Mouse (Mus musculus): Measurements from ENCODE around the gene Fdps.

The Fdps gene
- long read RNA-seq, experiment 1, transcript Fdps-201 (10 exons, 1,237 nt) = major isoform, 97 of 143 reads
- long read RNA-seq, experiment 1, transcript Fdps-203 (11 exons, 1,382 nt) = minor isoform, 21 of 143 reads
- long read RNA-seq, experiment 1, partial matches to known transcripts = 21 of 143 reads
- long read RNA-seq, experiment 1, other reads (novel, unspliced or antisense) = 4 of 143 reads
- long read RNA-seq, experiment 2, transcript Fdps-203 (11 exons, 1,382 nt) = minor isoform, 12 of 229 reads
- long read RNA-seq, experiment 2, transcript Fdps-201 (10 exons, 1,237 nt) = major isoform, 171 of 229 reads
- long read RNA-seq, experiment 2, transcript Fdps-205 (1 exons, 2,953 nt) = minor isoform, 5 of 229 reads
- long read RNA-seq, experiment 2, partial matches to known transcripts = 35 of 229 reads
- long read RNA-seq, experiment 2, other reads (novel, unspliced or antisense) = 6 of 229 reads

DNA sequence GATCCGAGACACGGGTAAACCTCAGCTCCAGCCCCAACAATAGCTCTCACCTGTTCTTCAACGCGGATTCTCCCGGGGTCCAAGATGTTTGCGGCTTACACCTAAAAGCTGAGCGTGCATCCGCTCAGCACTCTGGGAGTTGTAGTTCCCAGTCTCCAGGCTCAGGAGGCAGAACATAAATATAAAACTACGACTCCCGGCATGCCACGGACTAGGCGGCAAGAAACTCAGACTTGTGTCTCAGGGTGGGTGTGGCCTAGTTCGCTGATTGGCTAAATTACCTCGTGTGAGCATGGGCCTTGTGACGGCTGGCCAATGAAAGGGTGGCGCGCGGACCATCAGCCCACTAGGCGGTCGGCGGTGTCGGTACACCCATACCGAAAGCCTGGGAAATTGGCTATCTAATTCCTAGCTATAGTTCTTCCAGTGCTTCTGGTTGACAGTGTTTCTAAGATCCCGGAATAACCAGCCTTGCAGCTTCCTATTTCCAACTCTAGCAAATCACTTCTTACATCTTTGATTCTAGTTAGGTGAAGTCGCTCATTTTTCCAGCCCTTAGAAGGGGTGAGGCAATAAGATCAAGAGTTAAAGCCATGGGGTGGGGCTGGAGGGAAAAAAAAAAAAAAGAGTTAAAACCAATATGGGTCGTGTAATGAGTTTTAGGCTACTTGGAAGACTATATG lies at the start of gene Fdps:
Gene Fdps, minus strand, starts transcription at position 148 of the 683 bp plus-strand sequence.
- intact Hi-C loops (cut with DNase I) = no loop called here

DNA sequence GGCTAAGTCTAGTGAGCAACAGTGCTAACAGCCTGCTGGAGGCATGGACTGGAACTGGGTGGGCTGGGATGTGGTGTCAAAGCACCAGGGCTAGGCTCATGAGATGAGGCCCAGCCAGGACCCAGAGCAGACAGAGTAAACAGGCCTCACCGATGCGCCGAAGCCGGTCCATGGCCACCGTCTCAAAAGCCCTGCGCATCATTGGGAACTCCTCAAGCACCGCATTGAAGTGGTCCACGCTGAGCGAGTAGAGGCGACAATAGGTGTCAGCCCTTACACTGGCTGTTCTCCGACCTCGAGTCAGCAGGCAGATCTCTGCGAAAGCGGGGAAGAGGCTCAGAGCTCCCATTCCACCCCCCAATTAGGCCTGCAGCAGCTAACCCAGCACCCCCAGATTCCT lies 46.8 kb upstream of the Fdps start:
- intact Hi-C loops (cut with DNase I) = no loop called here

DNA sequence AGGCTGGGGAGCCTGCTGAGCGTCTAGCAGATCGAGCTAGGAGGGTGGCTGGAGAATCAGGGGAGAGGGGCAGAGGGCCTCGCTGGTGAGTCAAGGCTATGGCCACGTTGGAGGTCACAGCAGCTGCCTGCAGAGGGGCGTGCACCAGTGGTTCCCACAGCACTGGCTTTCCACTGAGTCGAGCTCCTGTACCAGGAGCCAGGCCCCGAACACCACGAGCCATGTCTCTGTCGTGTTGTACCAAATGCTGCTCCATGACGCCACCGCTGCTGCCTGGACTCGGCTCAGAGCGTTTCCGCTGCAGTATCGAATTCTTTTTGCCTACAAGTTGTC lies 46.2 kb upstream of the Fdps start:
- intact Hi-C loops (cut with DNase I) = no loop called here

GRCm38 (mm10) chr3:89147101-89147978 lies 45.6 kb upstream of the Fdps start:
- intact Hi-C loops (cut with DNase I) = no loop called here

GRCm38 (mm10) chr3:89145566-89145965 lies 43.8 kb upstream of the Fdps start:
- intact Hi-C loops (cut with DNase I) = no loop called here

DNA sequence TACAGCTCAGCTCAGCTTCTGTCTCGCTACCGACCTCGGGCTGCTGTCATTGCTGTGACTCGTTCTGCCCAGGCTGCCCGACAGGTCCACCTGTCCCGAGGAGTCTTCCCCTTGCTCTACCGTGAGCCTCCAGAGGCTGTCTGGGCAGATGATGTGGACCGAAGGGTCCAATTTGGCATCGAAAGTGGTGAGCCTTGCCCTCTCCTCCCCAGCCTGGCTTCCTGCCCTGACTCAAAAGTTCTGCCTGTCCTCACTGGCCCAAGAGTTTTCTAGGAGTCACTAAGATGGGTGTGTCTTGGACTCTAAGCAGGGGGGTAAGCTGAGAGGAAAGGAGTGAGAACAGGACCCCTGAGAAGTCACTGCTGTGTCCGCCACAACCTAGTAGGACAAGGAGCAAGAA lies 43.1 kb upstream of the Fdps start:
- intact Hi-C loops (cut with DNase I) = no loop called here

GRCm38 (mm10) chr3:89136365-89136764 lies 34.6 kb upstream of the Fdps start:
- intact Hi-C loops (cut with DNase I) = no loop called here

- intact Hi-C loops (cut with DNase I) = no loop called here
Measured at GRCm38 (mm10) chr3:89135958-89136357, 34.2 kb upstream of the Fdps start, which contains the start of gene Pklr. TSS of gene Pklr (plus strand) at chr3:89136142.

- intact Hi-C loops (cut with DNase I) = no loop called here
Measured at GRCm38 (mm10) chr3:89133752-89134151, 32.0 kb upstream of the Fdps start.

GRCm38 (mm10) chr3:89133063-89133450 lies 31.3 kb upstream of the Fdps start:
- intact Hi-C loops (cut with DNase I) = no loop called here

- intact Hi-C loops (cut with DNase I) = no loop called here
Measured at GRCm38 (mm10) chr3:89132285-89133062, 30.7 kb upstream of the Fdps start.

DNA sequence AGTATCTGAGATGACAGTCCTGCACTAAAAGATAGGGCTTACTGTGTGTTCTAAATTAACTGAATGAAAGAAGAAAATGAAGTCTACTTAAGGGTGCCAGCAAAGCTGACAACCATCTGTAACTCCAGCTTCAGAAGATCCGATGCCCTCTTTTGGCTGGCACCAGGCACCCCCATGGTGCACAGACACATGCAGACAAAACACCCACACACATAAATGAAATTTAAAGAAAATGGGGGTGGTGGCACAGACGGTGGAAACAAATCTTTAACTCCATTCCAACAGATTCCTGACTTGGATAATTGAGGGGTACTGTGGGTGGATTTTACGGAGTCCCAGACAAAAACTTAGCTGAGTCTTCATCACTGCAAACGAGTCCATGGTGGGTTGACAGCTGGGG lies 30.1 kb upstream of the Fdps start:
- intact Hi-C loops (cut with DNase I) = no loop called here

DNA sequence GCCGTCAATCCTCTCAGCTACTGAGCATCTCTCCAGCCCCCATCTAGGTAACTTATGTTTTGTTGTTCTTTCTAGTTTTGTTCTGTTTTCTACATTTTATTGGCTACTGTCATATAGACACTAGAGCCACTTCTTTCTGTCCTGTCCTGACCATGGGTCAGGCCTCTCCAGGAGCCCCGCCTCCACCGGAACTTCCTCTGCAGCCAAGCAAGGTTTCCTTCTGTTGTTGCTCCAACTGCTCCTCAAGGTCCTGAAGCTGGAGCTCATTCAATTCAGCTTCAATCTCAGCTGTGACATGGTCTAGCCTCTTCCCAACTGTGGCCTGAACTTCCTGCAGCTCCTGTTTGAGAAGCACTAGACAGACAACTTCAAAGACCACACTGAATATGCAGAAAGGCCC lies 28.1 kb upstream of the Fdps start:
- intact Hi-C loops (cut with DNase I) = no loop called here

- intact Hi-C loops (cut with DNase I) = no loop called here
Measured at GRCm38 (mm10) chr3:89125981-89126380, 24.2 kb upstream of the Fdps start.

DNA sequence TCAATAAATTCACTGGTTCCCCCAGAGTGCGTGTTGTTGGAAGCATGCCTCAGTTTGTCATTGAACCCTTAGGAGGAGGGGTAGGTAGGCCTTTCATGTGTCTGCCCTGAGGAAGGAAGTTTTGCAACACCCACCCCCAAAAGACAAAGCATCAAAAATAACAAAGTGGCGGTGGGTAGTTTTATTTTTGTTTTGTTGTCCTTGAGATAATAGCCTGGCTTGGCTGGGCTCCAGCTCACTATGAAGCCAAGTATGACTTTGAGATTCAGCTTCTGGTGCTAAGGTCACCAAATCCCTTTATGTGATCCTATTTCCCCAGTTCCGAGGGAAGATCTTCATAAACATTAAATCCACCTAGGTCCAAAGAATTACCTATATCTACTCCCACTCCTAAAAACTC lies 22.5 kb upstream of the Fdps start:
- intact Hi-C loops (cut with DNase I) = no loop called here

DNA sequence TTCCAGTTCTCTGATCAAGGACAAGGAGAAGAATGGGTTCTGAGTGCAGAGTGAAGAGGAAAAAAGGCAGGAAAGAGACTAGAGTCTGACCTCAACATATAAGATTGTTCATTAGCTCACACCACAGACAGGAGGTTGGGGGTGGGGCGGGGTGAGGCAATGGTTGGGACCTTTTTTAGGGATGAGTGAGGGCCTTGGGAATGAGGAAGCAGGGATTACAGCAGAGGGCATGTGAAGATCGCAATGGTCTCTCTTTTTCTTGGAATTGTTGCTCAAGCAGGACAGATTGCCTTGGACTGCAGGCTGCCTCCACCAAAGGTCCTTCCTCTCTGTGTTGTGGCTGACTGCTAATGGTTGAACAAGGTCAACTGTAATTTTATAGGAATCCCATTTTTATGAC lies 21.6 kb upstream of the Fdps start:
- intact Hi-C loops (cut with DNase I) = no loop called here

- intact Hi-C loops (cut with DNase I) = loop anchor here (5.0 kb wide), 1 partner anchor 47 kb away; the partner anchor contains the start of genes Clk2 and Hcn3
Measured at GRCm38 (mm10) chr3:89115522-89115921, 13.8 kb upstream of the Fdps start.

DNA sequence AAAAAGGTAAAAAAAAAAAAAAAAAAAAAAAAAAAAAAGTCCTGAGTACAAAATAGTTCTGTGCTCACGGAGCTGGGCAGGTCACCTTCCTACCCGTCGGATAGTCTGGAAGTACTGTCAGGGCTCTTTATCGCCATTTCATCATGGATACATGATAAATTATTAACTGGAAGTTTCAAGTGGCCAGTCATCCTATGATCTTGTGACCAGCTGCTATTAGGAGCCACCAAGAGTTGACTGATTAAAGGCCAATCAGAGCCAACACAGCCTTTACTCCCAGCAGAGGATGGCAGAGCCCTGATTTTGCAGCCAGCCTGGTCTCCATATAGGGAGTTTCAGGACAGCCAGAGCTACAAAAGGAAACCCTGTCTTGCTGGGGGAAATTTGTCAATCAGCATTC lies 11.3 kb upstream of the Fdps start:
- intact Hi-C loops (cut with DNase I) = no loop called here

- intact Hi-C loops (cut with DNase I) = no loop called here
Measured at GRCm38 (mm10) chr3:89108146-89108545, 6.4 kb upstream of the Fdps start.

DNA sequence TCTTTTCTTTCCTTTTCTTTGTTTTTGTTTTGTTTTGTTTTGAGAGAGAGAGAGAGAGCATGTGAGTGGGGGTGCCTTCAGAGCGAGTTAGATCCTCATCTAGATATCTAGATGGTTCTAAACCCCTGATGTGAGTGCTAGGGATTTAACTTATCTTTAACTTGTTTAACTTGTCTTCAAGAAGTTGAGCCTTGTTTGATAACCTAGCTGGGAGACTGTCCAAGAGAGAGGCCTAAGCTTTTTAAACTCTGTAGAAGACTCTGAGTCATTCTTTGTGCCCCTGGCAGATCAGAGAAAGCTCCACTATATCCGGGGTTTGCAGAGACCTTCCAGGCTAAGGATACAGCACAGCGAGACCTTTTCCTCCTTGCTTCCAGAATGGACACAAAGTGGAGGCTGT lies 5.8 kb upstream of the Fdps start:
- intact Hi-C loops (cut with DNase I) = no loop called here

- intact Hi-C loops (cut with DNase I) = no loop called here
Measured at GRCm38 (mm10) chr3:89106881-89107280, 5.1 kb upstream of the Fdps start.

All from adrenal gland (tissue).